Mouse (Mus musculus): ENCODE data around the gene Sh3bp4. TPM values are rescaled to one million over a fixed set of nuclear protein-coding genes. Genes with fewer than 3 reads are reported as not detected.

Sh3bp4 gene
- polyA plus RNA-seq, 1 experiment from 2014 or later, result 22.6 TPM

DNA sequence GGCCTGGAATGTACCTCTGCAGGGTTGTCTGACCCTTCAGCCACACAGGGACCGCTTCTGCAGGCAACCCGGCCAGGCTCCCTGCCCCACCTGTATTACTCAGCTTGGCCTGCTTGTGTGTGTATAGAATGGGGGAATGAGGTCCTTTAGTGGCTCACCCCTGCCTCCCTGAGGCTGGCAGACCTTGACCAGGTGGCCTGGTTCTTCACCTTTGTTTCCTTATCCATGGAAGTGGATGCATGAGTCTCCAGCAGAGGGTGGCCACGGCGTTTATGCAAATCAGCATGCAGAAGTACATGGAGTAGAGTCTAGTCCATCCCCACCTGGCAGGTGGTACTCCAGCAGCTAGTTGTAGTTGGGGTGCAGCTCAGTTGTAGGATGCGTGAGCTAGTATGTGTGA, 48.6 kb downstream of the Sh3bp4 start:
- Histone ChIP-seq H3K36me3 (ENCODE audit: control insufficient read depth, insufficient read depth, low read length) (no peaks in the 10 kb centered on the region), H3K4me1 (replicated peaks; ENCODE audit: control insufficient read depth, insufficient read depth, low read length) (peaks cover 33% of the 10 kb centered on the region), H3K4me3 (ENCODE audit: low read depth, low read length) (no peak overlapping the region), H3K27ac (ENCODE audit: low read depth) (no peak overlapping the region), H3K27me3 (replicated peaks; ENCODE audit: control insufficient read depth, insufficient read depth, low read length) (no peaks in the 10 kb centered on the region), H3K4me2 (ENCODE audit: low read length) (no peak overlapping the region), H3K9me3 (ENCODE audit: control insufficient read depth, low read length) (no peaks in the 10 kb centered on the region), H3K9ac (ENCODE audit: low read length) (no peak overlapping the region)
- DNase-seq (ENCODE audit: low spot score) (no peak), ATAC-seq (replicated peaks; ENCODE audit: low FRiP score, low TSS enrichment, low read depth) (no peak)
- 82% methylated on average over 5 of the region's 5 CpGs for WGBS

GRCm38 (mm10) chr1:89120290-89120689, 50.1 kb downstream of the Sh3bp4 start:
- Histone ChIP-seq H3K4me2 (ENCODE audit: low read length) (no peak overlapping the region), H3K36me3 (ENCODE audit: control insufficient read depth, insufficient read depth, low read length) (no peaks in the 10 kb centered on the region), H3K27me3 (replicated peaks; ENCODE audit: control insufficient read depth, insufficient read depth, low read length) (no peaks in the 10 kb centered on the region), H3K9me3 (ENCODE audit: control insufficient read depth, low read length) (no peaks in the 10 kb centered on the region), H3K4me1 (replicated peaks; ENCODE audit: control insufficient read depth, insufficient read depth, low read length) (peaks cover 37% of the 10 kb centered on the region), H3K27ac (ENCODE audit: low read depth) (no peak overlapping the region), H3K4me3 (ENCODE audit: low read depth, low read length) (no peak overlapping the region), H3K9ac (ENCODE audit: low read length) (no peak overlapping the region)
- ATAC-seq (replicated peaks; ENCODE audit: low FRiP score, low TSS enrichment, low read depth), result no peak
- 66% methylated on average over 4 of the region's 4 CpGs for whole genome bisulfite sequencing
- DNase-seq (ENCODE audit: low spot score), result no peak

GRCm38 (mm10) chr1:89121466-89121865, 51.3 kb downstream of the Sh3bp4 start:
- Histone ChIP-seq H3K4me2 (ENCODE audit: low read length) (no peak overlapping the region), H3K36me3 (ENCODE audit: control insufficient read depth, insufficient read depth, low read length) (no peaks in the 10 kb centered on the region), H3K27ac (ENCODE audit: low read depth) (peak overlapping the region; percentile 65), H3K27me3 (replicated peaks; ENCODE audit: control insufficient read depth, insufficient read depth, low read length) (no peaks in the 10 kb centered on the region), H3K9me3 (ENCODE audit: control insufficient read depth, low read length) (no peaks in the 10 kb centered on the region), H3K9ac (ENCODE audit: low read length) (no peak overlapping the region), H3K4me3 (ENCODE audit: low read depth, low read length) (no peak overlapping the region), H3K4me1 (replicated peaks; ENCODE audit: control insufficient read depth, insufficient read depth, low read length) (peaks cover 34% of the 10 kb centered on the region)
- DNase-seq (ENCODE audit: low spot score), result no peak
- WGBS, result 44% methylated on average over 8 of the region's 8 CpGs
- ATAC-seq (replicated peaks; ENCODE audit: low FRiP score, low TSS enrichment, low read depth), result no peak

DNA sequence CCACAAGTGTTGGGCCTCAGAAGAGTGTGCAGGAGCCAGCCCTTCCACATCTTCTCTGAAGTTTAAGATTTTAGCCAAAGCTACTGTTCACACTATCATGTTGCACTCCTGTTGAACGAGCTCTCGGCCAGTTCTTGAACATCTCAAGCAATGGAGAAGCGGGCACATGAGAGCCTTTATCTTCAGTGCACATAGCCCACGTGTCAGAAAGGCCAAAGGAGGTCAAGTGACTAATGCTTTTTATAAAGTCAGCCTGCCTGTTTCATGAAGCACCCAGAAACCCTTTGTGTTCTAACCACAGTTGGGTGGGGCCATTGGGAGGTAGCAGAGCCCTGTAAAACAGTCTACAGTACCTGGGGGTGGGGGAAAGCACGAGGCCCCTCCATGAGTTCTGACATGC, 52.2 kb downstream of the Sh3bp4 start:
- Histone ChIP-seq H3K27me3 (replicated peaks; ENCODE audit: control insufficient read depth, insufficient read depth, low read length) (no peaks in the 10 kb centered on the region), H3K4me1 (replicated peaks; ENCODE audit: control insufficient read depth, insufficient read depth, low read length) (peaks cover 30% of the 10 kb centered on the region), H3K9me3 (ENCODE audit: control insufficient read depth, low read length) (peaks cover 4% of the 10 kb centered on the region), H3K4me2 (ENCODE audit: low read length) (no peak overlapping the region), H3K27ac (ENCODE audit: low read depth) (no peak overlapping the region), H3K36me3 (ENCODE audit: control insufficient read depth, insufficient read depth, low read length) (no peaks in the 10 kb centered on the region), H3K4me3 (ENCODE audit: low read depth, low read length) (no peak overlapping the region), H3K9ac (ENCODE audit: low read length) (no peak overlapping the region)
- ATAC-seq (replicated peaks; ENCODE audit: low FRiP score, low TSS enrichment, low read depth) (no peak), DNase-seq (ENCODE audit: low spot score) (no peak)
- WGBS, result 73% methylated on average over 5 of the region's 5 CpGs

- Histone ChIP-seq H3K4me3 (ENCODE audit: low read depth, low read length) (no peak overlapping the region), H3K9me3 (ENCODE audit: control insufficient read depth, low read length) (peaks cover 4% of the 10 kb centered on the region), H3K27ac (ENCODE audit: low read depth) (no peak overlapping the region), H3K4me2 (ENCODE audit: low read length) (no peak overlapping the region), H3K36me3 (ENCODE audit: control insufficient read depth, insufficient read depth, low read length) (no peaks in the 10 kb centered on the region), H3K4me1 (replicated peaks; ENCODE audit: control insufficient read depth, insufficient read depth, low read length) (peaks cover 25% of the 10 kb centered on the region), H3K27me3 (replicated peaks; ENCODE audit: control insufficient read depth, insufficient read depth, low read length) (no peaks in the 10 kb centered on the region), H3K9ac (ENCODE audit: low read length) (no peak overlapping the region)
- no peak for DNase-seq (ENCODE audit: low spot score)
- WGBS, result 77% methylated on average over 7 of the region's 7 CpGs
- no peak for ATAC-seq (replicated peaks; ENCODE audit: low FRiP score, low TSS enrichment, low read depth)
These were observed 53.9 kb downstream of the Sh3bp4 start for GRCm38 (mm10) chr1:89124076-89124475.

- Histone ChIP-seq H3K4me2 (ENCODE audit: low read length) (no peak overlapping the region), H3K36me3 (ENCODE audit: control insufficient read depth, insufficient read depth, low read length) (no peaks in the 10 kb centered on the region), H3K9ac (ENCODE audit: low read length) (no peak overlapping the region), H3K9me3 (ENCODE audit: control insufficient read depth, low read length) (peaks cover 4% of the 10 kb centered on the region), H3K4me3 (ENCODE audit: low read depth, low read length) (no peak overlapping the region), H3K27me3 (replicated peaks; ENCODE audit: control insufficient read depth, insufficient read depth, low read length) (no peaks in the 10 kb centered on the region), H3K4me1 (replicated peaks; ENCODE audit: control insufficient read depth, insufficient read depth, low read length) (peaks cover 5% of the 10 kb centered on the region; the same call in 1 of the 2 replicates), H3K27ac (ENCODE audit: low read depth) (no peak overlapping the region)
- ATAC-seq (replicated peaks; ENCODE audit: low FRiP score, low TSS enrichment, low read depth) (no peak), DNase-seq (ENCODE audit: low spot score) (no peak)
- 99% methylated on average over 3 of the region's 3 CpGs for WGBS
These were observed 56.9 kb downstream of the Sh3bp4 start for GRCm38 (mm10) chr1:89127163-89127562.

- Histone ChIP-seq H3K9ac (ENCODE audit: low read length) (no peak overlapping the region), H3K4me2 (ENCODE audit: low read length) (no peak overlapping the region), H3K27ac (ENCODE audit: low read depth) (no peak overlapping the region), H3K27me3 (replicated peaks; ENCODE audit: control insufficient read depth, insufficient read depth, low read length) (no peaks in the 10 kb centered on the region), H3K4me3 (ENCODE audit: low read depth, low read length) (no peak overlapping the region), H3K36me3 (ENCODE audit: control insufficient read depth, insufficient read depth, low read length) (no peaks in the 10 kb centered on the region), H3K9me3 (ENCODE audit: control insufficient read depth, low read length) (peaks cover 4% of the 10 kb centered on the region), H3K4me1 (replicated peaks; ENCODE audit: control insufficient read depth, insufficient read depth, low read length) (peaks cover 3% of the 10 kb centered on the region; the same call in 1 of the 2 replicates)
- 80% methylated on average over 6 of the region's 6 CpGs for WGBS
- ATAC-seq (replicated peaks; ENCODE audit: low FRiP score, low TSS enrichment, low read depth) (no peak), DNase-seq (ENCODE audit: low spot score) (no peak)
These were observed 60.2 kb downstream of the Sh3bp4 start for GRCm38 (mm10) chr1:89130429-89130828.

- no peak for ATAC-seq (replicated peaks; ENCODE audit: low FRiP score, low TSS enrichment, low read depth)
- no peaks in the 10 kb centered on the region for H3K36me3 ChIP-seq (ENCODE audit: control insufficient read depth, insufficient read depth, low read length)
- H3K27me3 ChIP-seq (replicated peaks; ENCODE audit: control insufficient read depth, insufficient read depth, low read length), result no peaks in the 10 kb centered on the region
- no peak overlapping the region for H3K4me3 ChIP-seq (ENCODE audit: low read depth, low read length)
- no peak overlapping the region for H3K27ac ChIP-seq (ENCODE audit: low read depth)
- no peak overlapping the region for H3K4me2 ChIP-seq (ENCODE audit: low read length)
- H3K9me3 ChIP-seq (ENCODE audit: control insufficient read depth, low read length), result peaks cover 4% of the 10 kb centered on the region
- H3K4me1 ChIP-seq (replicated peaks; ENCODE audit: control insufficient read depth, insufficient read depth, low read length), result peaks cover 8% of the 10 kb centered on the region
- no peak for DNase-seq (ENCODE audit: low spot score)
- WGBS, result 75% methylated on average over 14 of the region's 14 CpGs
- H3K9ac ChIP-seq (ENCODE audit: low read length), result no peak overlapping the region
These were observed 60.9 kb downstream of the Sh3bp4 start for GRCm38 (mm10) chr1:89131018-89131540.

GRCm38 (mm10) chr1:89131707-89132106, 61.5 kb downstream of the Sh3bp4 start:
- peaks cover 4% of the 10 kb centered on the region for H3K9me3 ChIP-seq (ENCODE audit: control insufficient read depth, low read length)
- H3K36me3 ChIP-seq (ENCODE audit: control insufficient read depth, insufficient read depth, low read length), result no peaks in the 10 kb centered on the region
- no peak overlapping the region for H3K9ac ChIP-seq (ENCODE audit: low read length)
- WGBS, result 87% methylated on average over 8 of the region's 8 CpGs
- H3K27ac ChIP-seq (ENCODE audit: low read depth), result no peak overlapping the region
- no peaks in the 10 kb centered on the region for H3K27me3 ChIP-seq (replicated peaks; ENCODE audit: control insufficient read depth, insufficient read depth, low read length)
- H3K4me2 ChIP-seq (ENCODE audit: low read length), result no peak overlapping the region
- DNase-seq (ENCODE audit: low spot score), result no peak
- H3K4me1 ChIP-seq (replicated peaks; ENCODE audit: control insufficient read depth, insufficient read depth, low read length), result peaks cover 9% of the 10 kb centered on the region
- H3K4me3 ChIP-seq (ENCODE audit: low read depth, low read length), result no peak overlapping the region
- no peak for ATAC-seq (replicated peaks; ENCODE audit: low FRiP score, low TSS enrichment, low read depth)
